Comparison of ENCODE assay signal across 8 mouse cellular contexts in genomic region chr3:86761095-86762035, GRCm38 (mm10).
DNase-seq lines count a peak whose midpoint lies in the region; ATAC-seq lines count a peak whose summit lies in the region.

No protein-coding gene starts in this region.

- DNase-seq in urinary bladder, adult 18-20 months (ENCODE audit: low spot score in 2 of 2) = peak; percentile 19 to 23
- DNase-seq in urinary bladder, postnatal 4 days (ENCODE audit: low spot score in 2 of 2) = no peak
- DNase-seq in c-Kit-positive CD71-positive TER-119-positive erythroid progenitor cells, embryonic 14.5 days (ENCODE audit: low spot score) = peak; percentile 34
- peak; percentile 81 to 91 for DNase-seq in left cerebral cortex, postnatal 25 days (ENCODE audit: low spot score in 2 of 2)
- DNase-seq in thymus, postnatal 10 days (ENCODE audit: low spot score in 2 of 2) = peak; percentile 45 to 68

- H3K4me1 ChIP-seq in forebrain, embryonic 13.5 days = no peaks in the 10 kb centered on the region
- no peaks in the 10 kb centered on the region for H3K4me1 ChIP-seq in midbrain, embryonic 16.5 days (ENCODE audit: control insufficient read depth, insufficient read depth, low read length)

- H3K9me3 ChIP-seq in forebrain, embryonic 13.5 days (replicated peaks) = no peaks in the 10 kb centered on the region
- no peaks in the 10 kb centered on the region for H3K9me3 ChIP-seq in midbrain, embryonic 16.5 days (replicated peaks; ENCODE audit: control insufficient read depth, low read length, poor library complexity, severe bottlenecking)

- peak; percentile 90 for ATAC-seq in forebrain, embryonic 13.5 days
- peak; percentile 63 for ATAC-seq in inflammation-experienced regulatory T-cells, adult 6 months
- peak; percentile 92 for ATAC-seq in midbrain, embryonic 16.5 days

- H3K9ac ChIP-seq in forebrain, embryonic 13.5 days = no peak overlapping the region
- no peak overlapping the region for H3K9ac ChIP-seq in midbrain, embryonic 16.5 days (ENCODE audit: low read depth, low read length)

- no peaks in the 10 kb centered on the region for H3K36me3 ChIP-seq in forebrain, embryonic 13.5 days (ENCODE audit: poor library complexity, severe bottlenecking)
- no peaks in the 10 kb centered on the region for H3K36me3 ChIP-seq in midbrain, embryonic 16.5 days (ENCODE audit: control insufficient read depth, insufficient read depth, low read length)

- H3K4me2 ChIP-seq in forebrain, embryonic 13.5 days = no peak overlapping the region
- no peak overlapping the region for H3K4me2 ChIP-seq in midbrain, embryonic 16.5 days (ENCODE audit: low read length)

- intact Hi-C loops in left cerebral cortex, postnatal 25 days (cut with DNase I) = loop anchor here (5.0 to 10.0 kb wide), 2 partner anchors 437 to 494 kb away; no protein-coding TSS in a partner anchor

- no peak overlapping the region for H3K27ac ChIP-seq in forebrain, embryonic 13.5 days
- no peak overlapping the region for H3K27ac ChIP-seq in midbrain, embryonic 16.5 days (ENCODE audit: low read length)

- H3K4me3 ChIP-seq in forebrain, embryonic 13.5 days = no peak overlapping the region
- H3K4me3 ChIP-seq in midbrain, embryonic 16.5 days (ENCODE audit: low read depth, low read length) = no peak overlapping the region

- H3K27me3 ChIP-seq in forebrain, embryonic 13.5 days = no peaks in the 10 kb centered on the region
- H3K27me3 ChIP-seq in midbrain, embryonic 16.5 days (ENCODE audit: control insufficient read depth, insufficient read depth, low read depth, low read length) = no peaks in the 10 kb centered on the region

- 66% methylated on average over 9 of the region's 9 CpGs for WGBS in forebrain, embryonic 13.5 days
- WGBS in midbrain, embryonic 16.5 days = 53% methylated on average over 9 of the region's 9 CpGs

Comparison
In these comparisons a context has a peak if more than half of its experiments do, and no peak if none do; other contexts are left out.
1. DNase-seq: peak in urinary bladder, adult 18-20 months (2 of 2), c-Kit-positive CD71-positive TER-119-positive erythroid progenitor cells, embryonic 14.5 days (single experiment), left cerebral cortex, postnatal 25 days (2 of 2) and thymus, postnatal 10 days (2 of 2); none in urinary bladder, postnatal 4 days (0 of 2).
2. Peak in every context shown above with its lines, with median percentiles within 50 percentile points of each other: ATAC-seq.